Mouse (Mus musculus): Measurements from ENCODE around the gene Mertk. TPM values are rescaled to one million over a fixed set of nuclear protein-coding genes. Genes with fewer than 3 reads are reported as not detected.
A peak's percentile ranks its signal among the peaks of the same experiment; 100 is the strongest.

Mertk gene
- polyA plus RNA-seq, 1 experiment: 1.3 TPM

DNA sequence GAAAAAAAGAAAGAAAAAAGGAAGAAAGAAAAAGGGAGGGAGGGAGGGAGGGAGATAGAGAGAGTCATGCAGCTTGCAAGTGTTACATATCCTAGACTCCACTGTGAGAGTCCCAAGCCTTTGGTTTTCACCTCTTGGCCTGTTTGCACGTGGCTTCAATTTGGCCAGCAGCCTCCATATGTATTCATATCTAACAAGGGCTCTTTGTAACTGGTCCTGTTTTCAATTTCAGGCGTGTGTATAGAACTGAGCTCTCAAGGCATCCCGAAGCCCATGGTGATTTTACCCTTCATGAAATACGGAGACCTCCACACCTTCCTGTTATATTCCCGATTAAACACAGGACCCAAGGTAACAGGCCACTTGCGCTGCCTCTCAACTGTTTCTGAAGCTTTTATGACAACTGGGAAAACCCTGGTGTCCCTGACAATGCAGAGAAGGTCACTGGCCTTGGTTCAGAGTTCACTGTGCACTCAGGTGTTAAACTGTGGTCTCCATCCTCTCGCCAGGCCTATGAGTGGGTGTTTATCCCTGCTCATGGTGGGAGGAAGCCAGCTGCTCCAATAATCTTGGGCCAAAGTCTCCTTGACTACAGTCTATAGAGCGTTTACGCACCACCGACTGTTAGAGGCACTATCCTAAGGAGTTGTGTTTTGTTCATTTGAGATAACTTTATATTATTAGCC is 85.0 kb downstream of the Mertk start:
- H3K4me1 ChIP-seq: peaks cover 10% of the 10 kb centered on the region
- no peaks in the 10 kb centered on the region for H3K36me3 ChIP-seq (replicated peaks; ENCODE audit: low read length)
- no peak overlapping the region for H3K4me3 ChIP-seq (replicated peaks)
- TF ChIP-seq FLI1 (IDR thresholded peaks at IDR 0.05; ENCODE audit: low read length): no peak
- no peak for TF ChIP-seq GATA1 (IDR thresholded peaks at IDR 0.05; ENCODE audit: borderline replicate concordance, low read length)
- H3K27me3 ChIP-seq (replicated peaks): peaks cover 21% of the 10 kb centered on the region
- H3K9me3 ChIP-seq: no peaks in the 10 kb centered on the region

GRCm38 (mm10) chr2:128784814-128785213 is 86.1 kb downstream of the Mertk start:
- TF ChIP-seq GATA1 (IDR thresholded peaks at IDR 0.05; ENCODE audit: borderline replicate concordance, low read length) (no peak), FLI1 (IDR thresholded peaks at IDR 0.05; ENCODE audit: low read length) (no peak)
- H3K4me1 ChIP-seq: peaks cover 10% of the 10 kb centered on the region
- H3K9me3 ChIP-seq: no peaks in the 10 kb centered on the region
- peaks cover 19% of the 10 kb centered on the region for H3K27me3 ChIP-seq (replicated peaks)
- H3K4me3 ChIP-seq (replicated peaks): no peak overlapping the region
- no peaks in the 10 kb centered on the region for H3K36me3 ChIP-seq (replicated peaks; ENCODE audit: low read length)

GRCm38 (mm10) chr2:128786341-128786740 is 87.6 kb downstream of the Mertk start:
- H3K4me3 ChIP-seq (replicated peaks): no peak overlapping the region
- peaks cover 10% of the 10 kb centered on the region for H3K4me1 ChIP-seq
- no peaks in the 10 kb centered on the region for H3K36me3 ChIP-seq (replicated peaks; ENCODE audit: low read length)
- H3K27me3 ChIP-seq (replicated peaks): peaks cover 21% of the 10 kb centered on the region
- TF ChIP-seq GATA1 (IDR thresholded peaks at IDR 0.05; ENCODE audit: borderline replicate concordance, low read length) (no peak), FLI1 (IDR thresholded peaks at IDR 0.05; ENCODE audit: low read length) (no peak)
- H3K9me3 ChIP-seq: no peaks in the 10 kb centered on the region

GRCm38 (mm10) chr2:128786795-128787194 is 88.0 kb downstream of the Mertk start:
- TF ChIP-seq GATA1 (IDR thresholded peaks at IDR 0.05; ENCODE audit: borderline replicate concordance, low read length): no peak
- TF ChIP-seq FLI1 (IDR thresholded peaks at IDR 0.05; ENCODE audit: low read length): no peak
- Histone ChIP-seq H3K9me3 (no peaks in the 10 kb centered on the region), H3K36me3 (replicated peaks; ENCODE audit: low read length) (no peaks in the 10 kb centered on the region), H3K4me1 (peaks cover 10% of the 10 kb centered on the region), H3K27me3 (replicated peaks) (peaks cover 24% of the 10 kb centered on the region), H3K4me3 (replicated peaks) (no peak overlapping the region)

DNA sequence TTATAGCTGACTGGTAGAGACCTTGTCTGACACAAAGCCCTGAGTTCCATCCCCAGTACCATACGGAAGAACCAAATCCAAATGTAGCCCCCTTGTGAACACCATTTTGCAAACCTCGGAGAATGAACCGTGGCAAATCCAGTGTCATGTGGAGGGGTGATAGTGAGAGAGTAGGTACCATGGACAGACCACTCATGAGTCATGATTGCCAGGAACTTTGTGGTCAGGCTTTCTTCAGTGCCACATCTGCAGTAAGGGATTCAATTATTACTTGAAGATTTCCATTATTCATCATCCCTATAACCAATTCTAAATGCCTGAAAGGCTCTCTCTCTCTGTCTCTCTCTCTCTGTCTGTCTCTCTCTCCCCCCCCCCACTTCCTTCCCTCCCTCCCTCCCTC is 89.0 kb downstream of the Mertk start:
- Histone ChIP-seq H3K4me1 (peaks cover 8% of the 10 kb centered on the region), H3K4me3 (replicated peaks) (no peak overlapping the region), H3K36me3 (replicated peaks; ENCODE audit: low read length) (no peaks in the 10 kb centered on the region), H3K27me3 (replicated peaks) (peaks cover 31% of the 10 kb centered on the region), H3K9me3 (no peaks in the 10 kb centered on the region)
- TF ChIP-seq GATA1 (IDR thresholded peaks at IDR 0.05; ENCODE audit: borderline replicate concordance, low read length) (no peak), FLI1 (IDR thresholded peaks at IDR 0.05; ENCODE audit: low read length) (no peak)

DNA sequence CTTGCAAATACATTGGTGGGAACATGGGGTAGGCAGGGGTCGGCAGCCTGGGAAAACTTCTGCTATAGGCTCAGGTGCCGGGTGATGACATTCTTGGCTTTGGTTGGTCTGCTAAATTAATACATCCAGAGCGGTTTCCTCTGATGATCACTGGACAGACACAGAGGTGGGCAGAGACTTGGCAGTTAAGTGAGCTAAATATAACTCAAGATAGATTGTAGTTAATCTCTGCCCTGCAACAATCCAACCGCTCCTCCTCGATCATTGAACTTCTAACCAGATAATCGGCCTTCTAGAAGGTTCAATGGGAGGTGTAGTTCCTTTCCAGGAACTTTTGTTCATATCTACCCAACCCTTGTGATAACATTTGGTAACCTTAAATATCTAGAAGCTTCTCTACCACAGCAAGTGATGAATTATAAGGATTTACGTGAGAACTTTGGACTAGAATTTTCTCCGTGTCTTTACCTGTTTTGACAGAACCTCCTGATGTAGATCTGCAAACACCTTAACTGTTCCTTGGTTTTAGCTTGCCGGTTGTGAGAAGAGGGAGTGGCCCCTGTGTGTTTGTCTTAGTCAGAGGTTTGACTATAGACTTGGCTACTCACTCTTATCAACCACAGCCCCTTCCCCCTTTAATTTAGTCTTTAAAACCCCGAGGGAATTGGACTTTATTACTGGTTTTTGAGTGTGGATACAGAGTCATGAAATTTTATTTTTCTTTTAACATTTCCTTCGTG is 92.3 kb downstream of the Mertk start:
- Histone ChIP-seq H3K4me1 (peaks cover 8% of the 10 kb centered on the region), H3K36me3 (replicated peaks; ENCODE audit: low read length) (no peaks in the 10 kb centered on the region), H3K27me3 (replicated peaks) (peaks cover 31% of the 10 kb centered on the region), H3K4me3 (replicated peaks) (no peak overlapping the region), H3K9me3 (no peaks in the 10 kb centered on the region)
- TF ChIP-seq FLI1 (IDR thresholded peaks at IDR 0.05; ENCODE audit: low read length): no peak
- no peak for TF ChIP-seq GATA1 (IDR thresholded peaks at IDR 0.05; ENCODE audit: borderline replicate concordance, low read length)

GRCm38 (mm10) chr2:128793958-128794357 is 95.2 kb downstream of the Mertk start:
- peaks cover 10% of the 10 kb centered on the region for H3K4me1 ChIP-seq
- H3K27me3 ChIP-seq (replicated peaks): peaks cover 34% of the 10 kb centered on the region
- TF ChIP-seq FLI1 (IDR thresholded peaks at IDR 0.05; ENCODE audit: low read length) (no peak), GATA1 (IDR thresholded peaks at IDR 0.05; ENCODE audit: borderline replicate concordance, low read length) (no peak)
- no peaks in the 10 kb centered on the region for H3K9me3 ChIP-seq
- H3K4me3 ChIP-seq (replicated peaks): no peak overlapping the region
- no peaks in the 10 kb centered on the region for H3K36me3 ChIP-seq (replicated peaks; ENCODE audit: low read length)

DNA sequence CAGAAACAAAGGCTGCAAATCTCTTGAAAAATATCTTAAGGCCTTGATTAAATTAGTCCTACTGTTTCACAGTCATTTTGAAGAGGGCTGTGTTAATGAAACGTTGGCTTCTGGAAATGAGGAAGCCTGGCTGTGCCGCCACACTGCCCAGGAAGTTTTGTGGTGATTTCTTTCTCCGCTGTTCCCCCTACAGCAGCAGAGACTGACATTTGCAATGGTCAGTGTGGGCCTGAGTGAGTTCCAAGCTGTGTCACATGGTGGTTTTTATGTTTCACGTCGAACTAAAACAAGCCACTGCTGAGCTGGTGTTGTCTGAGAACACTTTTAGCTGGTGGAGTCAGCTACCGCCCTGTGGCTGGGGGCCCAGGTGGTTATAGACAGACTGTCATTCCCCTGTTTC is 97.7 kb downstream of the Mertk start:
- peaks cover 29% of the 10 kb centered on the region for H3K27me3 ChIP-seq (replicated peaks)
- no peak overlapping the region for H3K4me3 ChIP-seq (replicated peaks)
- TF ChIP-seq FLI1 (IDR thresholded peaks at IDR 0.05; ENCODE audit: low read length) (no peak), GATA1 (IDR thresholded peaks at IDR 0.05; ENCODE audit: borderline replicate concordance, low read length) (no peak)
- H3K36me3 ChIP-seq (replicated peaks; ENCODE audit: low read length): no peaks in the 10 kb centered on the region
- peaks cover 19% of the 10 kb centered on the region for H3K9me3 ChIP-seq
- H3K4me1 ChIP-seq: peaks cover 10% of the 10 kb centered on the region

GRCm38 (mm10) chr2:128803441-128803840 is 104.7 kb downstream of the Mertk start:
- H3K27me3 ChIP-seq (replicated peaks): peaks cover 3% of the 10 kb centered on the region
- no peak overlapping the region for H3K4me3 ChIP-seq (replicated peaks)
- H3K9me3 ChIP-seq: peaks cover 28% of the 10 kb centered on the region
- H3K4me1 ChIP-seq: peaks cover 8% of the 10 kb centered on the region; the same call in 1 of the 2 replicates
- H3K36me3 ChIP-seq (replicated peaks; ENCODE audit: low read length): peaks cover 2% of the 10 kb centered on the region
- no peak for TF ChIP-seq GATA1 (IDR thresholded peaks at IDR 0.05; ENCODE audit: borderline replicate concordance, low read length)
- TF ChIP-seq FLI1 (IDR thresholded peaks at IDR 0.05; ENCODE audit: low read length): no peak

GRCm38 (mm10) chr2:128805341-128805740 is 106.6 kb downstream of the Mertk start:
- no peak for TF ChIP-seq GATA1 (IDR thresholded peaks at IDR 0.05; ENCODE audit: borderline replicate concordance, low read length)
- no peak for TF ChIP-seq FLI1 (IDR thresholded peaks at IDR 0.05; ENCODE audit: low read length)
- Histone ChIP-seq H3K36me3 (replicated peaks; ENCODE audit: low read length) (peaks cover 2% of the 10 kb centered on the region), H3K4me1 (peaks cover 8% of the 10 kb centered on the region; the same call in 1 of the 2 replicates), H3K9me3 (peaks cover 19% of the 10 kb centered on the region), H3K4me3 (replicated peaks) (peak overlapping the region; percentile 50), H3K27me3 (replicated peaks) (peaks cover 5% of the 10 kb centered on the region)

Data from megakaryocyte, embryonic 14.5 days (primary cell).